10 mouse cellular contexts compared by ENCODE assay signal in the genomic region with DNA sequence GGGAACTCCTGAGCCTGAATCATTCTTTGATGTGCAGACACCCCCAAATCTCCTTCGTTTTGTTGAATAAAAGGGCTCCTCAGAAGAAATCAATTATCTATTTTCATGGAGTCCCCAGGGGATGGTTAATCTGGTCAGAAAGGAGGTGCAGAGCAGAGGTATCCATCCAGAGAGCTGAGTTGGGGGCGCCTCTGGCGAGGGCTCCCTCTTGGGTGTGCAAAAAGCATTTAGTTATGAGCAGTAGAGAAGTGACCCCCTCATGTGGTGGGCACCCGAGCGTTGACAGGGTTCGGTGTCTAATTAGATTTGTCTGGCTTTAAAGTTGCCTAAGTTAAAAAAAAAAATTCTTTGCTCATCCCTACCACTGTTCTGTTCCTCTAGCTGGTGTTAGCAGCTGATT. TPM values are rescaled to one million over a fixed set of nuclear protein-coding genes. Genes with fewer than 3 reads are reported as not detected.
DNase-seq lines count a peak whose midpoint lies in the region; ATAC-seq and TF ChIP-seq lines count a peak whose summit lies in the region.
"Had no signal": no experiment of that assay in that cellular context is flagged by ENCODE, and none has a peak within 500 bp of the region (broad histone marks: within the 10 kb centered on the region; RNA-seq: fewer than 3 reads in every experiment).

No protein-coding gene starts in this region.

- H3K4me1 ChIP-seq in heart, embryonic 15.5 days (replicated peaks) = peaks cover 11% of the 10 kb centered on the region
- peaks cover 17% of the 10 kb centered on the region for H3K4me1 ChIP-seq in midbrain, embryonic 12.5 days
- peaks cover 1% of the 10 kb centered on the region for H3K4me1 ChIP-seq in midbrain, embryonic 11.5 days (ENCODE audit: control insufficient read depth, insufficient read depth, low read length)
- peaks cover 5% of the 10 kb centered on the region; the same call in 1 of the 2 replicates for H3K4me1 ChIP-seq in hindbrain, postnatal 0 days (ENCODE audit: insufficient read depth, low read length)
- H3K4me1 ChIP-seq in stomach, embryonic 16.5 days (ENCODE audit: control insufficient read depth, insufficient read depth, low read length) = 0 out of 2 replicates have a peak, but pooled peaks cover 2% of the 10 kb centered on the region

- peaks cover 33% of the 10 kb centered on the region for H3K36me3 ChIP-seq in heart, embryonic 15.5 days
- H3K36me3 ChIP-seq in midbrain, embryonic 12.5 days = peaks cover 25% of the 10 kb centered on the region
- peaks cover 11% of the 10 kb centered on the region for H3K36me3 ChIP-seq in midbrain, embryonic 11.5 days (ENCODE audit: control insufficient read depth, insufficient read depth, low read length)
- H3K36me3 ChIP-seq in hindbrain, postnatal 0 days (ENCODE audit: insufficient read depth, low read length) = peaks cover 29% of the 10 kb centered on the region
- peaks cover 18% of the 10 kb centered on the region for H3K36me3 ChIP-seq in stomach, embryonic 16.5 days (ENCODE audit: control insufficient read depth, insufficient read depth, low read length)

- no peak for DNase-seq in heart, adult 8-10 months (ENCODE audit: low spot score)
- no peak for DNase-seq in midbrain, embryonic 11.5 days (ENCODE audit: low spot score, missing footprints)
- no peak for DNase-seq in hindbrain, postnatal 0 days (ENCODE audit: low spot score)
- no peak for DNase-seq in testis, postnatal 14 days (ENCODE audit: low spot score)
- no peak for DNase-seq in ovary, postnatal 36 days (ENCODE audit: low spot score)

- no peak for TF ChIP-seq CTCF in hindbrain, postnatal 0 days (IDR thresholded peaks at IDR 0.05; ENCODE audit: low read depth)

- peak overlapping the region; percentile 72 for H3K27ac ChIP-seq in heart, embryonic 15.5 days
- peak overlapping the region; percentile 42 for H3K27ac ChIP-seq in midbrain, embryonic 12.5 days (replicated peaks)
- H3K27ac ChIP-seq in midbrain, embryonic 11.5 days (ENCODE audit: low read depth, low read length) = no peak overlapping the region
- no peak overlapping the region; the same call in 1 of the 2 replicates for H3K27ac ChIP-seq in hindbrain, postnatal 0 days
- peak overlapping the region; percentile 67 for H3K27ac ChIP-seq in stomach, embryonic 16.5 days (ENCODE audit: low read length)

- no peaks in the 10 kb centered on the region for H3K27me3 ChIP-seq in heart, embryonic 15.5 days
- no peaks in the 10 kb centered on the region for H3K27me3 ChIP-seq in midbrain, embryonic 12.5 days
- no peaks in the 10 kb centered on the region for H3K27me3 ChIP-seq in midbrain, embryonic 11.5 days (ENCODE audit: control insufficient read depth, insufficient read depth, low read length)
- no peaks in the 10 kb centered on the region for H3K27me3 ChIP-seq in hindbrain, postnatal 0 days (ENCODE audit: insufficient read depth, low read length)
- H3K27me3 ChIP-seq in stomach, embryonic 16.5 days (ENCODE audit: control insufficient read depth, insufficient read depth, low read length) = no peaks in the 10 kb centered on the region; the same call in 1 of the 2 replicates

- H3K9ac ChIP-seq in heart, embryonic 15.5 days = no peak overlapping the region
- no peak overlapping the region for H3K9ac ChIP-seq in midbrain, embryonic 12.5 days (replicated peaks)
- H3K9ac ChIP-seq in midbrain, embryonic 11.5 days (ENCODE audit: low read length) = no peak overlapping the region
- no peak overlapping the region for H3K9ac ChIP-seq in hindbrain, postnatal 0 days (replicated peaks; ENCODE audit: low read length)
- peak overlapping the region; percentile 35 for H3K9ac ChIP-seq in stomach, embryonic 16.5 days (ENCODE audit: low read length)

- no peaks in the 10 kb centered on the region for H3K9me3 ChIP-seq in heart, embryonic 15.5 days (replicated peaks)
- H3K9me3 ChIP-seq in midbrain, embryonic 12.5 days = 0 out of 2 replicates have a peak, but pooled peaks cover 6% of the 10 kb centered on the region
- peaks cover 6% of the 10 kb centered on the region; the same call in 1 of the 2 replicates for H3K9me3 ChIP-seq in midbrain, embryonic 11.5 days (ENCODE audit: control insufficient read depth, low read length)
- no peaks in the 10 kb centered on the region for H3K9me3 ChIP-seq in hindbrain, postnatal 0 days (ENCODE audit: low read length)
- H3K9me3 ChIP-seq in stomach, embryonic 16.5 days (replicated peaks; ENCODE audit: control insufficient read depth, low read length) = peaks cover 8% of the 10 kb centered on the region; the same call in 1 of the 2 replicates

- no peak overlapping the region for H3K4me3 ChIP-seq in heart, embryonic 15.5 days
- H3K4me3 ChIP-seq in midbrain, embryonic 12.5 days = no peak overlapping the region
- H3K4me3 ChIP-seq in midbrain, embryonic 11.5 days (ENCODE audit: low read depth, low read length) = no peak overlapping the region
- no peak overlapping the region for H3K4me3 ChIP-seq in hindbrain, postnatal 0 days (ENCODE audit: low read length)
- H3K4me3 ChIP-seq in stomach, embryonic 16.5 days (replicated peaks; ENCODE audit: low read length) = no peak overlapping the region

- no peak overlapping the region for H3K4me2 ChIP-seq in heart, embryonic 15.5 days
- H3K4me2 ChIP-seq in midbrain, embryonic 12.5 days (replicated peaks) = peak overlapping the region; percentile 38; the same call in 1 of the 2 replicates
- H3K4me2 ChIP-seq in midbrain, embryonic 11.5 days = no peak overlapping the region
- no peak overlapping the region for H3K4me2 ChIP-seq in hindbrain, postnatal 0 days (ENCODE audit: low read depth, low read length)
- H3K4me2 ChIP-seq in stomach, embryonic 16.5 days (ENCODE audit: low read depth, low read length) = no peak overlapping the region; the same call in 1 of the 2 replicates

- WGBS in heart, embryonic 15.5 days = 66% methylated on average over 6 of the region's 6 CpGs
- 42% methylated on average over 6 of the region's 6 CpGs for WGBS in midbrain, embryonic 12.5 days
- 56% methylated on average over 6 of the region's 6 CpGs for WGBS in midbrain, embryonic 11.5 days
- WGBS in hindbrain, postnatal 0 days = 40% methylated on average over 6 of the region's 6 CpGs
- 62% methylated on average over 6 of the region's 6 CpGs for WGBS in stomach, embryonic 16.5 days

- ATAC-seq in heart, embryonic 15.5 days (replicated peaks; ENCODE audit: insufficient number of reproducible peaks, insufficient read depth, low FRiP score, low read depth) = no peak
- no peak for ATAC-seq in midbrain, embryonic 12.5 days (ENCODE audit: low FRiP score, low read depth)
- ATAC-seq in midbrain, embryonic 11.5 days (ENCODE audit: low FRiP score) = no peak
- peak; percentile 28; the same call in 1 of the 2 replicates for ATAC-seq in hindbrain, postnatal 0 days
- no peak for ATAC-seq in stomach, embryonic 16.5 days (ENCODE audit: insufficient read depth, low FRiP score)

RNA-seq across cellular contexts. Expression of a gene that starts 8.0 kb away (rescaled TPM):
- polyA plus RNA-seq in heart, embryonic 15.5 days (2015; fragmentation: Nextera tagmentation; extraction: Ambion mirVana) = 0.05 TPM in 1 of 2 replicates, not detected in the other
- total RNA-seq in heart, adult 8-10 months (2022) = not detected
- not detected in 2 replicates for polyA plus RNA-seq in midbrain, embryonic 12.5 days (2016; fragmentation: Nextera tagmentation; extraction: Ambion mirVana)
- not detected in 2 replicates for polyA plus RNA-seq in midbrain, embryonic 11.5 days (2014; fragmentation: Nextera tagmentation; extraction: Ambion mirVana)
- not detected in 2 replicates for total RNA-seq in hindbrain, postnatal 0 days (2014; rRNA removed)
- polyA plus RNA-seq in hindbrain, postnatal 0 days (2015; fragmentation: Nextera tagmentation; extraction: Ambion mirVana) = not detected in 2 replicates
- not detected in 2 replicates for polyA plus RNA-seq in stomach, embryonic 16.5 days (2015; fragmentation: Nextera tagmentation; extraction: Ambion mirVana)
- total RNA-seq: left cerebral cortex, postnatal 25 days had no signal
- polyA plus RNA-seq: activated CD4-positive, CD25-positive, alpha-beta regulatory T cell, adult 4 months had no signal

RNA-seq across cellular contexts. Expression of a gene that starts 11.7 kb away (rescaled TPM):
- 25.2 and 33.2 TPM in 2 replicates for polyA plus RNA-seq in heart, embryonic 15.5 days (2015; fragmentation: Nextera tagmentation; extraction: Ambion mirVana)
- total RNA-seq in heart, adult 8-10 months (2022) = 100 to 1,000 TPM in 2 of 4 experiments, 10 to 100 TPM in 2; 96.8 to 104 (median 101) TPM
- 17.5 and 19.6 TPM in 2 replicates for polyA plus RNA-seq in midbrain, embryonic 12.5 days (2016; fragmentation: Nextera tagmentation; extraction: Ambion mirVana)
- polyA plus RNA-seq in midbrain, embryonic 11.5 days (2014; fragmentation: Nextera tagmentation; extraction: Ambion mirVana) = 9.9 and 11.2 TPM in 2 replicates
- 30.0 and 43.3 TPM in 2 replicates for total RNA-seq in hindbrain, postnatal 0 days (2014; rRNA removed)
- 26.6 and 27.6 TPM in 2 replicates for polyA plus RNA-seq in hindbrain, postnatal 0 days (2015; fragmentation: Nextera tagmentation; extraction: Ambion mirVana)
- polyA plus RNA-seq in stomach, embryonic 16.5 days (2015; fragmentation: Nextera tagmentation; extraction: Ambion mirVana) = 35.9 and 38.0 TPM in 2 replicates

RNA-seq across cellular contexts. Expression of a gene that starts 42.4 kb away (rescaled TPM):
- not detected in 2 replicates for polyA plus RNA-seq in heart, embryonic 15.5 days (2015; fragmentation: Nextera tagmentation; extraction: Ambion mirVana)
- not detected for total RNA-seq in heart, adult 8-10 months (2022)
- not detected in 2 replicates for polyA plus RNA-seq in midbrain, embryonic 12.5 days (2016; fragmentation: Nextera tagmentation; extraction: Ambion mirVana)
- not detected in 2 replicates for polyA plus RNA-seq in midbrain, embryonic 11.5 days (2014; fragmentation: Nextera tagmentation; extraction: Ambion mirVana)
- not detected in 2 replicates for total RNA-seq in hindbrain, postnatal 0 days (2014; rRNA removed)
- polyA plus RNA-seq in hindbrain, postnatal 0 days (2015; fragmentation: Nextera tagmentation; extraction: Ambion mirVana) = not detected in 2 replicates
- polyA plus RNA-seq in stomach, embryonic 16.5 days (2015; fragmentation: Nextera tagmentation; extraction: Ambion mirVana) = not detected in 2 replicates
- total RNA-seq: left cerebral cortex, postnatal 25 days had no signal
- polyA plus RNA-seq: activated CD4-positive, CD25-positive, alpha-beta regulatory T cell, adult 4 months had no signal

Comparison
In these comparisons a context has a peak if more than half of its experiments do, and no peak if none do; other contexts are left out.
1. H3K27ac ChIP-seq: peak in heart, embryonic 15.5 days (single experiment), midbrain, embryonic 12.5 days (single experiment) and stomach, embryonic 16.5 days (single experiment); none in midbrain, embryonic 11.5 days (single experiment) and hindbrain, postnatal 0 days (single experiment).